Comparison of ENCODE assay signal across 19 mouse cellular contexts in genomic region chr2:142648023-142648453, GRCm38 (mm10).
DNase-seq lines count a peak whose midpoint lies in the region; ATAC-seq and TF ChIP-seq lines count a peak whose summit lies in the region.
"Had no signal": no experiment of that assay in that cellular context is flagged by ENCODE, and none has a peak within 500 bp of the region (broad histone marks: within the 10 kb centered on the region; RNA-seq: fewer than 3 reads in every experiment).

No protein-coding gene starts in this region.

- no peak for TF ChIP-seq CTCF in hindbrain, postnatal 0 days (IDR thresholded peaks at IDR 0.05; ENCODE audit: low read depth)
- no peak for TF ChIP-seq CTCF in left cerebral cortex, adult 2 months (IDR thresholded peaks at IDR 0.05)

- no peak for DNase-seq in hindbrain, postnatal 0 days (ENCODE audit: low spot score)
- DNase-seq in frontal cortex, postnatal 25 days (ENCODE audit: low spot score in 2 of 2), result peak; percentile 21 to 22
- DNase-seq in left cerebral cortex, adult 2 months (ENCODE audit: extremely low spot score in 1 of 2, low spot score in 2 of 2), result peak; percentile 25 to 43
- peak; percentile 19 for DNase-seq in right cerebral cortex, postnatal 4 days
- no peak for DNase-seq in hindbrain, embryonic 10.5 days (ENCODE audit: low spot score)
- no peak for DNase-seq in liver, embryonic 11.5 days (ENCODE audit: low spot score)
- DNase-seq in spleen, postnatal 10 days (ENCODE audit: low spot score in 2 of 2), result no peak
- DNase-seq: cerebellum, postnatal 25 days; gastrocnemius, postnatal 14 days; kidney, adult 8-10 months; lung, adult 2 months had no signal

- H3K4me2 ChIP-seq in hindbrain, postnatal 0 days (ENCODE audit: low read depth, low read length), result no peak overlapping the region
- no peak overlapping the region for H3K4me2 ChIP-seq in hindbrain, embryonic 13.5 days
- H3K4me2 ChIP-seq in liver, embryonic 11.5 days, result no peak overlapping the region
- H3K4me2 ChIP-seq: embryonic facial prominence, embryonic 15.5 days; heart, embryonic 13.5 days; hindbrain, embryonic 14.5 days; limb, embryonic 13.5 days; midbrain, embryonic 12.5 days; neural tube, embryonic 12.5 days had no signal

- no peaks in the 10 kb centered on the region for H3K27me3 ChIP-seq in hindbrain, postnatal 0 days (ENCODE audit: insufficient read depth, low read length)
- no peaks in the 10 kb centered on the region for H3K27me3 ChIP-seq in hindbrain, embryonic 13.5 days
- H3K27me3 ChIP-seq in hindbrain, embryonic 10.5 days (ENCODE audit: insufficient read depth, poor library complexity, severe bottlenecking), result no peaks in the 10 kb centered on the region
- no peaks in the 10 kb centered on the region for H3K27me3 ChIP-seq in liver, embryonic 11.5 days (replicated peaks; ENCODE audit: control insufficient read depth, insufficient read depth, low read length)
- H3K27me3 ChIP-seq: embryonic facial prominence, embryonic 15.5 days; limb, embryonic 13.5 days; midbrain, embryonic 12.5 days; neural tube, embryonic 12.5 days had no signal

- no peak overlapping the region for H3K9ac ChIP-seq in hindbrain, postnatal 0 days (replicated peaks; ENCODE audit: low read length)
- H3K9ac ChIP-seq in hindbrain, embryonic 13.5 days, result no peak overlapping the region
- no peak overlapping the region for H3K9ac ChIP-seq in liver, embryonic 11.5 days (ENCODE audit: low read depth, low read length)
- H3K9ac ChIP-seq: embryonic facial prominence, embryonic 15.5 days; heart, embryonic 13.5 days; hindbrain, embryonic 14.5 days; limb, embryonic 13.5 days; midbrain, embryonic 12.5 days; neural tube, embryonic 12.5 days had no signal

- H3K27ac ChIP-seq in hindbrain, postnatal 0 days, result no peak overlapping the region
- no peak overlapping the region for H3K27ac ChIP-seq in hindbrain, embryonic 13.5 days
- peak overlapping the region; percentile 49 for H3K27ac ChIP-seq in left cerebral cortex, adult 2 months
- H3K27ac ChIP-seq in hindbrain, embryonic 10.5 days, result no peak overlapping the region
- H3K27ac ChIP-seq in liver, embryonic 11.5 days (ENCODE audit: low read depth, low read length), result no peak overlapping the region
- H3K27ac ChIP-seq: embryonic facial prominence, embryonic 15.5 days; heart, embryonic 13.5 days; hindbrain, embryonic 14.5 days; limb, embryonic 13.5 days; midbrain, embryonic 12.5 days; neural tube, embryonic 12.5 days; stomach, postnatal 0 days had no signal

- no peaks in the 10 kb centered on the region for H3K36me3 ChIP-seq in hindbrain, postnatal 0 days (ENCODE audit: insufficient read depth, low read length)
- H3K36me3 ChIP-seq in hindbrain, embryonic 13.5 days, result no peaks in the 10 kb centered on the region
- no peaks in the 10 kb centered on the region for H3K36me3 ChIP-seq in hindbrain, embryonic 10.5 days
- H3K36me3 ChIP-seq in liver, embryonic 11.5 days (ENCODE audit: control insufficient read depth, insufficient read depth, low read length), result no peaks in the 10 kb centered on the region; the same call in 1 of the 2 replicates
- H3K36me3 ChIP-seq: embryonic facial prominence, embryonic 15.5 days; limb, embryonic 13.5 days; midbrain, embryonic 12.5 days; neural tube, embryonic 12.5 days had no signal

- 57% methylated on average over 8 of the region's 8 CpGs for WGBS in hindbrain, postnatal 0 days
- WGBS in hindbrain, embryonic 13.5 days, result 78% methylated on average over 8 of the region's 8 CpGs
- WGBS in hindbrain, embryonic 10.5 days, result 89% methylated on average over 8 of the region's 8 CpGs
- WGBS in liver, embryonic 11.5 days, result 92% methylated on average over 8 of the region's 8 CpGs

- H3K4me3 ChIP-seq in hindbrain, postnatal 0 days (ENCODE audit: low read length), result no peak overlapping the region
- H3K4me3 ChIP-seq in hindbrain, embryonic 13.5 days, result no peak overlapping the region
- H3K4me3 ChIP-seq in left cerebral cortex, adult 2 months, result no peak overlapping the region
- no peak overlapping the region for H3K4me3 ChIP-seq in hindbrain, embryonic 10.5 days
- no peak overlapping the region for H3K4me3 ChIP-seq in liver, embryonic 11.5 days (ENCODE audit: low read depth, low read length)
- H3K4me3 ChIP-seq: embryonic facial prominence, embryonic 15.5 days; heart, embryonic 13.5 days; limb, embryonic 13.5 days; midbrain, embryonic 12.5 days; neural tube, embryonic 12.5 days had no signal

- H3K9me3 ChIP-seq in hindbrain, postnatal 0 days (ENCODE audit: low read length), result no peaks in the 10 kb centered on the region
- no peaks in the 10 kb centered on the region for H3K9me3 ChIP-seq in hindbrain, embryonic 13.5 days
- no peaks in the 10 kb centered on the region for H3K9me3 ChIP-seq in hindbrain, embryonic 10.5 days
- H3K9me3 ChIP-seq in liver, embryonic 11.5 days (ENCODE audit: control insufficient read depth, low read length), result no peaks in the 10 kb centered on the region
- H3K9me3 ChIP-seq: embryonic facial prominence, embryonic 15.5 days; heart, embryonic 13.5 days; limb, embryonic 13.5 days; midbrain, embryonic 12.5 days; neural tube, embryonic 12.5 days had no signal

- H3K4me1 ChIP-seq in hindbrain, postnatal 0 days (ENCODE audit: insufficient read depth, low read length), result no peaks in the 10 kb centered on the region
- no peaks in the 10 kb centered on the region for H3K4me1 ChIP-seq in hindbrain, embryonic 13.5 days (replicated peaks)
- no peaks in the 10 kb centered on the region for H3K4me1 ChIP-seq in hindbrain, embryonic 10.5 days (replicated peaks)
- no peaks in the 10 kb centered on the region for H3K4me1 ChIP-seq in liver, embryonic 11.5 days (replicated peaks; ENCODE audit: control insufficient read depth, insufficient read depth, low read length)
- H3K4me1 ChIP-seq: embryonic facial prominence, embryonic 15.5 days; limb, embryonic 13.5 days; neural tube, embryonic 12.5 days had no signal

- peak; percentile 66; the same call in 1 of the 2 replicates for ATAC-seq in hindbrain, postnatal 0 days
- ATAC-seq in hindbrain, embryonic 13.5 days (ENCODE audit: low FRiP score), result no peak
- ATAC-seq in liver, embryonic 11.5 days (replicated peaks; ENCODE audit: low FRiP score), result no peak

- intact Hi-C loops in left cerebral cortex, adult 2 months (cut with DNase I), result loop anchor here (10.0 kb wide), 2 partner anchors 167 to 383 kb away; no protein-coding TSS in a partner anchor

Comparison
In these comparisons a context has a peak if more than half of its experiments do, and no peak if none do; other contexts are left out.
1. DNase-seq: peak in frontal cortex, postnatal 25 days (2 of 2), left cerebral cortex, adult 2 months (2 of 2) and right cerebral cortex, postnatal 4 days (single experiment); none in hindbrain, postnatal 0 days (single experiment), hindbrain, embryonic 10.5 days (single experiment), liver, embryonic 11.5 days (single experiment) and spleen, postnatal 10 days (0 of 2).